Mouse (Mus musculus): ENCODE measurements around the gene Agps. TPM values are rescaled to one million over a fixed set of nuclear protein-coding genes. Genes with fewer than 3 reads are reported as not detected.
"Not testable (repeated sequence)": the region's sequence is repeated elsewhere in the genome, so short reads cannot be mapped to it uniquely, and the experiment has no call there.

Agps gene
- total RNA-seq, 4 experiments from 2014 or later: 32.0 to 42.5 (median 34.6) TPM

DNA sequence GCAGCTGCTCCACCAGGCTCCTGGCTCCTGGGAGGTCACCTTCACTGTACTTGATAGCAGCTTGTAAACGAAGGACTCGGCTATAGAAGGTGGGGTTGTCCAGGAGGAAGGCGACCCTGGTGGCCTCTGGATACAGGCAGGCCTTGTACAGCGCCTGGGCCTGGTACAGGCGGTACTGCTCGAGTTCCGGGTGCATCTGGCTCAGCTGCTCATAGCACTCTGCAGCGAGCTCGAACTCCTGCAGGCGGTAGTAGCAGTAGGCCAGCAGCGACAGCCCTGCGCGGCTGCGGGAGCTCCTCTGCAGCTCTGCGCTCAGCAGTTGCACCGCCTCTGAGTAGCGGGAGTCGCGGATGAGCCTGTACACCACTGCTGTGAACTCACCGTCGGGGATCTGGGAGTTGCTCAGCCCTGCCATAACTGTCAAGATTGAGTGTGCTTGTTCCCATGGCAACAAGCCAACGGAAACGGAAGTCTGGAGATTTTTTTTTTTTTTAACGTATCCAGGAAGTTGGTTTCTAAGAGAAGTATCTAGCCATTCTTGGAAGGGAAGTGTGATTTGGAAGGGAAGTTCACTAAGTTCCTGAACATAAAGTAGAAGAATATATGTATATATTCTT, 145.9 kb downstream of the Agps start, which contains the start of gene Ttc30a2:
Gene Ttc30a2, minus strand, starts transcription at position 419 of the 617 bp plus-strand sequence.
- not testable (repeated sequence) for DNase-seq (ENCODE audit: low spot score in 2 of 2)

Other genes starting within 250 kb of the Agps start
- 100 to 1,000 TPM; 254 to 299 (median 281) TPM for gene Hnrnpa3, start 172.9 kb upstream of the Agps start, total RNA-seq (2022)
- 10 to 100 TPM; 14.1 to 20.5 (median 17.9) TPM for gene Nfe2l2, start 127.5 kb upstream of the Agps start, total RNA-seq (2022)
- 10 to 100 TPM; 12.4 to 14.1 (median 13.8) TPM for gene Ttc30b, start 106.4 kb downstream of the Agps start, total RNA-seq (2022)
- under 1 TPM in 2 of 4 experiments, not detected in 2; 0.41 to 0.84 TPM for gene Ttc30a2, start 146.0 kb downstream of the Agps start, total RNA-seq (2022)
- 1 to 10 TPM; 3.0 to 3.7 (median 3.2) TPM for gene Ttc30a1, start 149.8 kb downstream of the Agps start, total RNA-seq (2022)